Mouse (Mus musculus) hindbrain, embryonic 13.5 days (tissue): ENCODE measurements around the gene Hoxb2. TPM values are rescaled to one million over a fixed set of nuclear protein-coding genes. Genes with fewer than 3 reads are reported as not detected.
A peak's percentile ranks its signal among the peaks of the same experiment; 100 is the strongest.

ENCODE experiments used
- ATAC-seq: fragments of 200-750 bp; cut with Nextera tagmentation; 2 replicates; pipeline ENCODE4 v1.8.0; 2017; ENCODE audit warnings: moderate TSS enrichment; ENCODE audit not compliant: low FRiP score
- H3K27ac ChIP-seq: fragments of 300-500 bp; sonication (generic); 2 replicates; pipeline ENCODE4 v1.5.1; 2015; ENCODE audit warnings: inconsistent platforms, mild to moderate bottlenecking, moderate library complexity
- H3K27me3 ChIP-seq: fragments of 300-500 bp; sonication (generic); 2 replicates; pipeline ENCODE4 v1.6.1; 2015; ENCODE audit warnings: mild to moderate bottlenecking, inconsistent platforms
- H3K36me3 ChIP-seq: fragments of 300-500 bp; sonication (generic); 2 replicates; pipeline ENCODE4 v1.6.1; 2015; ENCODE audit warnings: mild to moderate bottlenecking, inconsistent platforms
- H3K4me1 ChIP-seq: fragments of 300-500 bp; sonication (generic); replicated peaks from 2 replicates; pipeline ENCODE4 v1.6.1; 2015; ENCODE audit warnings: inconsistent platforms
- H3K4me2 ChIP-seq: fragments of 300-500 bp; sonication (generic); 2 replicates; pipeline ENCODE4 v1.6.1; 2015; ENCODE audit warnings: inconsistent platforms, mild to moderate bottlenecking, moderate library complexity
- H3K4me3 ChIP-seq: fragments of 300-500 bp; sonication (generic); 2 replicates; pipeline ENCODE4 v1.5.1; 2015; ENCODE audit warnings: mild to moderate bottlenecking, inconsistent platforms
- H3K9ac ChIP-seq: fragments of 300-500 bp; sonication (generic); 2 replicates; pipeline ENCODE4 v1.6.1; 2015; ENCODE audit warnings: mild to moderate bottlenecking, inconsistent platforms
- H3K9me3 ChIP-seq: fragments of 300-500 bp; sonication (generic); 2 replicates; pipeline ENCODE4 v1.6.1; 2016; ENCODE audit warnings: inconsistent platforms
- WGBS: fragments of 180-500 bp; shearing (Covaris S2); methylation state at CpG from one replicate; pipeline ENCODE4 v1.1.7; 2015; 5-methylcytosine and 5-hydroxymethylcytosine counted together
- polyA plus RNA-seq: library from polyadenylated mRNA; unstranded; fragments of >200 nt; fragmentation: Nextera tagmentation; extraction: Ambion mirVana; gene quantifications from 2 replicates; pipeline ENCODE4 v1.2.1, GENCODE M21; 2015

The Hoxb2 gene
- polyA plus RNA-seq, 1 experiment from 2014 or later, result 47.2 TPM

DNA sequence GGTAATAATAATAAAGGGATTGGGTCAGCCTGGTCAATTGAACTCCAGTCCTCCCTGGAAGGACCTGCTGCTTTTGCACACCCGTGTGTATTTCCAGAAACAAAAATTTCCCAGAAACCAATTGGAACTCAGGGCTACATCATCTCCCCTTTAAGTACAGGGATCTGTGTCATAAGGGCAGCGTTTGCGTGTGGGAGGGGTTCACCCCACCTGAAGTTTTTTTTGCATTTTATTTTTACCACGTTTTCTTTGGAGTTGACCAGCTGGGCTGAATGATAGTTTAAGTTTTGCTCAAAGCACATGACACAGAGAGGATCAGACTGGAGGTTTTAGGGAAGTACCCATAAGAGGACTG, 7.8 kb upstream of the Hoxb2 start:
- no peak for ATAC-seq
- Histone ChIP-seq H3K36me3 (peaks cover 13% of the 10 kb centered on the region), H3K9me3 (no peaks in the 10 kb centered on the region), H3K4me2 (peak overlapping the region; percentile 83), H3K4me3 (peak overlapping the region; percentile 57), H3K9ac (peak overlapping the region; percentile 99), H3K27me3 (peaks cover 73% of the 10 kb centered on the region), H3K27ac (peak overlapping the region; percentile 100), H3K4me1 (peaks cover 67% of the 10 kb centered on the region)
- under 1% methylated on average over 4 of the region's 4 CpGs for WGBS

DNA sequence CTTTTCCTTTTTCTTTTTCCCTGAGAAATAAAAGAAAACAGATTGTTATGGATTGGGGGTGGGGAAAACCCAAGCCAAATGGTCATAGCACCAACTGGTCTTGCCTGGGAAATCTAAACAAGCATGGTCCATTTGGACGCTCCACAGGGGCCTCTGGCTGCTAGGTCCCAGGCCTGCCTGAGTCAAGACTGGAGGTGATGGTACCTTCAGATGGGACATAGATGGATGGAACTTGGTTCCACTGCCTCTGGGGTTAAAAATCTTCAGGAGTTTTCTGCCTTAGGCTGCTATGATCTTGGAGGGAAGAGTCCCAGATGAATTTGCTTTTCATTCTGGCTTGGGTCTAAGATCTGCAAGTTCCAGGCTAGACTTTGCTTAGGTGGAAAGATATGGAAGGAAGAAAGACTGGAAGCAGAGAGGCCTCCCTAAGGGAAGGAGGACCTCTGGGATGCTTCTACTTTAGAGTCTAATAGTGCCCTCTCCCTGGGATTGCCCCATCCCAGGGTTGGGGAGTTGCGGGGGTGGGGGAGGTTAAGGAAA, 7.0 kb upstream of the Hoxb2 start:
- Histone ChIP-seq H3K9ac (peak overlapping the region; percentile 99), H3K36me3 (peaks cover 13% of the 10 kb centered on the region), H3K27me3 (peaks cover 69% of the 10 kb centered on the region), H3K9me3 (no peaks in the 10 kb centered on the region), H3K27ac (peak overlapping the region; percentile 100), H3K4me3 (peak overlapping the region; percentile 57), H3K4me1 (peaks cover 69% of the 10 kb centered on the region), H3K4me2 (peak overlapping the region; percentile 83)
- 10% methylated on average over 2 of the region's 2 CpGs for WGBS
- no peak for ATAC-seq

DNA sequence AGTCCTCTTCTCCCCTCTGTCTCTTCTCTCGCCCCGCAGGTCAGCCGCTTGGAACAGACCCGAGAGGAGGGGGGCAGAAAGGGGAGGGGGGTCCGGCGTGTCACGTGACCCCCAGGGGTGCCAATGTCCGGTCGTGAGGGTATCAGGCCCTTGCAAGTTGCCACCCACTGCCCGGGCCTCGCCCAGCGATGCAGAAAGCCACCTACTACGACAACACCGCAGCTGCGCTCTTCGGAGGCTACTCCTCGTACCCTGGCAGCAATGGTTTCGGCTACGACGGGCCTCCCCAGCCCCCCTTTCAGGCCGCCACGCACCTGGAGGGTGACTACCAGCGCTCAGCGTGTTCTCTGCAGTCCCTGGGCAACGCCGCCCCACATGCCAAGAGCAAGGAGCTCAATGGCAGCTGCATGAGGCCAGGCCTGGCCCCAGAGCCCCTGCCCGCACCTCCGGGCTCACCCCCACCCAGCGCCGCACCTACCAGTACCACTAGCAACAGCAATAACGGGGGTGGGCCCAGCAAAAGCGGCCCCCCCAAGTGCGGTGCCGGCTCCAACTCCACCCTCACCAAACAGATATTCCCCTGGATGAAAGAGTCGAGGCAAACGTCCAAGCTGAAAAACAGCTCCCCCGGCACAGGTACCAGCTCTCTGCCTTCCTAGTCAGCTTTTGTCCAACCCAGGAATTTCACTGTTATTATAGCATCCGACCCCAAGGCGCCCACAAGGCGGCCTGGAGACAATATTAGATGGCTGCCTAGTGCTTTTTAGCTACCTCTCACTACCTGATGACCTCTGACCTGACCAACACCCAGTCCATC, 6.1 kb upstream of the Hoxb2 start:
- H3K9ac ChIP-seq, result peak overlapping the region; percentile 99

DNA sequence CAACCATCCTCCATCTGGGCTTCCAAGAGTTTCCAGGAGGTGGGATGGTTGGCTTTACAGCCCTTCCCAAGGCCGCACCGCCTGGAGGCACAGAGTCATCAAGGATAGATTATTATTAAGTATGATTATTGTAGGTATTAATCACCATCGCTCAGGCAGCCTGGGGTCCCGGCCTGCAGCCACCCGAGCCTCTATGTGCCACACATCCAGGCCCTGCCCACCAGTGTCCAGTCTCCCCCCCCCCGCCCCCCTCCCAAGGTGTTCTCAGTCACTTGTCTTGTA, 5.5 kb upstream of the Hoxb2 start:
- whole genome bisulfite sequencing, result 0% methylated on average over 6 of the region's 6 CpGs
- H3K4me1 ChIP-seq, result peaks cover 70% of the 10 kb centered on the region
- no peaks in the 10 kb centered on the region for H3K9me3 ChIP-seq
- H3K36me3 ChIP-seq, result peaks cover 13% of the 10 kb centered on the region
- peak overlapping the region; percentile 57 for H3K4me3 ChIP-seq
- peaks cover 62% of the 10 kb centered on the region for H3K27me3 ChIP-seq
- H3K4me2 ChIP-seq, result peak overlapping the region; percentile 83
- H3K9ac ChIP-seq, result peak overlapping the region; percentile 99
- H3K27ac ChIP-seq, result peak overlapping the region; percentile 100
- ATAC-seq, result no peak

More for the DNA sequence above, 6.1 kb upstream of the Hoxb2 start:
- WGBS, result 3% methylated on average over 39 of the region's 40 CpGs
- Histone ChIP-seq H3K4me1 (peaks cover 69% of the 10 kb centered on the region), H3K4me3 (peak overlapping the region; percentile 57), H3K36me3 (peaks cover 13% of the 10 kb centered on the region), H3K9me3 (no peaks in the 10 kb centered on the region), H3K4me2 (peak overlapping the region; percentile 83), H3K27ac (peak overlapping the region; percentile 100), H3K27me3 (peaks cover 62% of the 10 kb centered on the region)
- ATAC-seq, result no peak

DNA sequence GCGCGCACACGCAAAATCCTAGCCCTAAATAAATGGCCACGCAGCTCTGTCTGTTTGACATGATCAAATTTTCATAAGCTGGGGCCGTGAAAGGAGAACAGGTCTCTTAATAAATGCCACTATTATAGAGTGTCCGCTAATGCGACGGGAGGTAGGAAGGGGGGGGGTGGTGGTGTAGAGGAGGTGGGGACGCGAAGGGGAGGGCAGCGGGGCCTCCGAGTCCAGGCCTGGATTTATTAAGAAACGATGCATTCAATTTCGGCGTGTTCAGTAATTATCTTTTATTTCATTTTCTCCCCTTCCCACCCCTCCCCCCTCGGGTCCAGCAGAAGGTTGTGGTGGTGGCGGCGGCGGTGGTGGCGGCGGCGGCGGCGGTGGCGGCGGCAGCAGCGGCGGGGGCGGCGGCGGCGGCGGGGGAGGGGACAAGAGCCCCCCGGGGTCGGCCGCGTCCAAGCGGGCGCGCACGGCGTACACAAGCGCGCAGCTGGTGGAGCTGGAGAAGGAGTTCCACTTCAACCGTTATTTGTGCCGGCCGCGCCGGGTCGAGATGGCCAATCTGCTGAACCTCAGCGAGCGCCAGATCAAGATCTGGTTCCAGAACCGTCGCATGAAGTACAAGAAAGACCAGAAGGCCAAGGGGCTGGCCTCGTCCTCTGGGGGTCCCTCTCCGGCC, 5.0 kb upstream of the Hoxb2 start:
- Histone ChIP-seq H3K27ac (peak overlapping the region; percentile 100), H3K9ac (peak overlapping the region; percentile 99), H3K4me1 (peaks cover 70% of the 10 kb centered on the region), H3K4me2 (peak overlapping the region; percentile 83), H3K36me3 (peaks cover 13% of the 10 kb centered on the region), H3K4me3 (peak overlapping the region; percentile 57), H3K9me3 (no peaks in the 10 kb centered on the region), H3K27me3 (peaks cover 62% of the 10 kb centered on the region)
- no peak for ATAC-seq
- WGBS, result under 1% methylated on average over 35 of the region's 56 CpGs

DNA sequence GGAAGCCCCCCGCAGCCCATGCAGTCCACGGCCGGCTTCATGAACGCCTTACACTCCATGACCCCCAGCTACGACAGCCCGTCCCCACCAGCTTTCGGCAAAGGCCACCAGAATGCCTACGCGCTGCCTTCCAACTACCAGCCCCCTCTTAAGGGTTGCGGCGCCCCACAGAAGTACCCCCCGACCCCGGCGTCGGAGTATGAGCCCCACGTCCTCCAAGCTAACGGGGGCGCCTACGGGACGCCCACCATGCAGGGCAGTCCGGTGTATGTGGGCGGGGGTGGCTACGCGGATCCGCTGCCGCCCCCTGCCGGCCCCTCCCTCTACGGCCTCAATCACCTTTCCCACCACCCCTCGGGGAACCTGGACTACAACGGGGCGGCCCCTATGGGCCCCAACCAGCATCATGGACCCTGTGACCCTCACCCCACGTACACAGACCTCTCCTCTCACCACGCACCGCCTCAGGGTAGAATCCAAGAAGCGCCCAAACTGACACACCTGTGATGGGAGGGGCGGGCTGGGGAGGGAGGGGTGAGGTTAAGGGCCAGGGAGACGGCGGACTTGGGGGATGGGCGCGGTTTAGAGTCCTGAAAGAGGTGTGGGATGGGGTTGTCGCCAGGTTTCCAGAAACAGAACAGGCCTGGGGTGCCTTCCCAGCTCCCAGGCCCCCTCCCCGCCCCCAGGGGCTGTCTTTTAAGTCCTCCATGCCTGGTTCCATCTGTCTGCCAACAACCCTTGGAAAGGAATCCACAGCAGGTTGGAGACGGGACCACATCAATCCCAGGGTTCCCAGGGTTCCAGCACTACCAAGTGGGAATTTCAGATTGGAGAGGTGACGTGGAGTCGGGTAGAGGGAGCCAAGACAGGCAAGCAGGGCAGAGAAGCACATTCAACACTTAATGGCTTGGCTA, 4.2 kb upstream of the Hoxb2 start:
- H3K36me3 ChIP-seq, result peaks cover 13% of the 10 kb centered on the region
- H3K4me3 ChIP-seq, result peak overlapping the region; percentile 57
- WGBS, result 2% methylated on average over 45 of the region's 45 CpGs
- H3K9me3 ChIP-seq, result no peaks in the 10 kb centered on the region
- H3K4me1 ChIP-seq, result peaks cover 77% of the 10 kb centered on the region
- peak overlapping the region; percentile 99 for H3K9ac ChIP-seq
- H3K4me2 ChIP-seq, result peak overlapping the region; percentile 83
- peaks cover 62% of the 10 kb centered on the region for H3K27me3 ChIP-seq
- H3K27ac ChIP-seq, result peak overlapping the region; percentile 100
- ATAC-seq, result no peak

DNA sequence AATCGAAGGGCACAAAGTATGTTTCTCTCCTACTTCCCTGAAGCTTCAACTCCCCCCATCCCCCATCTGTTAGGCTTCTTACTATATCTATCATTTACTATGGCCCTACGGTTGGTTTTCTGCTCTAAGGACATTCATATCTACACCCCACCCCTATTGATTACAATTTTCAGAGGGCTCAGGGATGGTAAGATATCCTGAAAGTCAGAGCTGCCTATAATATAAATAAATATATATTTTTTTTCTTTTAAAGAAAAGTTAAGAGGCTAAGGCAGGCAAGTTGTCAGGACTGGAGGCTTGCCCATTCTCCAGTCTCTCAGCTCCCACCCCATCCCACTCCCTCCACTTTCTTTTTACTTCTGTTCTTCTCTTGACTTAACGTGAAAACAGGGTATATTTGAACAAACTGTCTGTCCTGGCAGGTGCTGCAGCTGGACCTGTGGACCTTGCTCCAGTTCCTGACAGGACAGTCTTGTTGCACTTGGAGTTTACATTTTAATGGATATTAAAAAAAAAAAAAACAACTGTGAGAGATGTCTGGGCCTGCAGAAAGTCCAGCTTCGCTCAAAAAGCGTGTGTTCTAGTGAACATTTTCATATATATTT, 3.3 kb upstream of the Hoxb2 start:
- Histone ChIP-seq H3K9ac (peak overlapping the region; percentile 99), H3K9me3 (no peaks in the 10 kb centered on the region), H3K27me3 (peaks cover 63% of the 10 kb centered on the region), H3K36me3 (peaks cover 13% of the 10 kb centered on the region), H3K4me1 (peaks cover 78% of the 10 kb centered on the region), H3K27ac (peak overlapping the region; percentile 100), H3K4me2 (peak overlapping the region; percentile 83), H3K4me3 (peak overlapping the region; percentile 57; the same call in 1 of the 2 replicates)
- 19% methylated on average over 5 of the region's 5 CpGs for WGBS
- no peak for ATAC-seq

DNA sequence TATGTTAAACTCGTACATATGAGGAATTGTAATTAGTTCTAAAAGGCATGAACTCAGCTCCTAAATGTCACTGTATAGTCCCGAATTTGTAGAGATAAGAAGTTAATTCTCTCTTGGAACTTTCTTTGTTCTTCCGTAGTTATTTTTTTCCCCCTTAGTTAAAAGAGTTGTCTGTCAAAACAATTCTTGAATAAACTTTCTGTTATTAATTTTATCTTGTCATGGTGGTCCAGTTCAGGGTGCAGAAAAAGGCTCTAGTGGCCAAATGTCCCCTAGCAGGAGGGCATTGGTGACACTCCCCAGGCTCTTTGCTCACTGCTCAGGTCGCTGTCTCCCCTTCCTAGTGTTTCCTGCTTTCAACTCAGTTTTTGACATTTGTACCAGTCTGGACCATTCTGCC, 2.6 kb upstream of the Hoxb2 start:
- Histone ChIP-seq H3K4me3 (peak overlapping the region; percentile 7; the same call in 1 of the 2 replicates), H3K27me3 (peaks cover 65% of the 10 kb centered on the region), H3K4me2 (peak overlapping the region; percentile 80), H3K9me3 (no peaks in the 10 kb centered on the region), H3K27ac (peak overlapping the region; percentile 100), H3K4me1 (peaks cover 78% of the 10 kb centered on the region), H3K9ac (peak overlapping the region; percentile 100), H3K36me3 (peaks cover 13% of the 10 kb centered on the region)
- no peak for ATAC-seq
- 7% methylated on average over 4 of the region's 4 CpGs for WGBS

DNA sequence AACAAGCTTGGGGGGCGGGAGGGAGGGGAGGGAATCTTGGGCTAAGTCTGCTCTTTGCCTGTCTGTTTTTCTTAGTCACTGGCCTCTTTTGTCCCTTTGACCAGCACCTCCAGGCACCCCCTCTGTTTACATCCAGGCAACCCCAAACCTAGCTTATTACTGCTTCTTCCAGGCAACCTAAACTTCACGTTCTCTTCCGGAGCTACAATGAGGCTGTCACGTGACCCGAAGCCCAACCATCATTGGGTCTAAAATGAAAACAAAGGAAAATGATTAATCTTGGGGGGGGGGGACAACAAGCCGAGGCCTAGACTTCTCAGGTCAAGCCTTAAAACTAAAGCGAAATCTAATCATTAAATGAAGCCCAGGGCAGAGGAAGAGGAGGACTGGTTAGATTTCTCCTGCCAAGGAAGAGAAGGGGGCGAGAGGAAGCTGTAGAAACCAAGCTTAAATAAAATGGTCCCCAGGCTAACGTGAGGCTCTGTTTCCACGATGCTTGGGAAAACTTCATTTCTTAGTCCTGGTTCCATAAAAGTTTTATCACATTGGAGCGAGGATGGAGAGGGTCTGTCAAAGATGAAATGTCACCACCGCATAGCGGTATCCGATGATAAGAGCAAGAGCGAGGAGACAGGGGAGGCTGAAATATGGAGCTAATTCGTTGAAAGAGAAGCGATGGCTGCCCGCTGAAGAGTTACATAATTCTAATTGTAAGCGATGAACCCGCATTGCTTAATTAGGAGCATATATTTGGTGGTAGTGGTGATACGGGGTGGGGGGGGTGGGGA, 2.0 kb upstream of the Hoxb2 start:
- no peaks in the 10 kb centered on the region for H3K9me3 ChIP-seq
- peak overlapping the region; percentile 24 for H3K4me3 ChIP-seq
- peaks cover 73% of the 10 kb centered on the region for H3K4me1 ChIP-seq
- 5% methylated on average over 21 of the region's 21 CpGs for WGBS
- H3K9ac ChIP-seq, result peak overlapping the region; percentile 100
- H3K27ac ChIP-seq, result peak overlapping the region; percentile 100
- ATAC-seq, result no peak
- H3K4me2 ChIP-seq, result peak overlapping the region; percentile 80
- H3K27me3 ChIP-seq, result peaks cover 68% of the 10 kb centered on the region
- H3K36me3 ChIP-seq, result peaks cover 16% of the 10 kb centered on the region

DNA sequence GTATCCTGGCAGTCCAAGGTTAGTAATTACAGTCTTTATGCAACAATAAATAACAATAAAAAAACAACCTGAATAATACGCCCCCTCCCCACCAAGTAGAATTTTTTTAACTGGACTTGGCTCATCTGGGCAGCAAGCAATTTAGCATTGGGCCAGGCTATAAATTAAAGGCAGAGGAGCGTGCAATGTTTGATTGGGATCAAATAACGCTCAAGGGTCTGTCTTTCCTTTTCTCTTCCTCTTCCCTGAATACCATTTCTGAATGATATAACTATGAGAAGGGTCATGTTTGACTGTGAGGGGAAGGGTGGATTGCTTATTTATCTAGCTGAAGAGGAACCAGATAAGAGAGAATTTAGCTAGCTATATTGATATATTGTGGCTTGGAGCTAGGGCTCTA, 1.3 kb upstream of the Hoxb2 start:
- Histone ChIP-seq H3K27ac (peak overlapping the region; percentile 100), H3K9ac (peak overlapping the region; percentile 100), H3K36me3 (peaks cover 18% of the 10 kb centered on the region), H3K4me3 (peak overlapping the region; percentile 24), H3K9me3 (no peaks in the 10 kb centered on the region), H3K4me2 (peak overlapping the region; percentile 80), H3K4me1 (peaks cover 67% of the 10 kb centered on the region), H3K27me3 (peaks cover 63% of the 10 kb centered on the region)
- WGBS, result 7% methylated on average over 3 of the region's 3 CpGs
- no peak for ATAC-seq
